Mouse (Mus musculus): ENCODE measurements around the gene Tmbim1. TPM values are rescaled to one million over a fixed set of nuclear protein-coding genes. Genes with fewer than 3 reads are reported as not detected.

The Tmbim1 gene
- polyA plus RNA-seq, 1 experiment from 2014 or later = 18.1 TPM

- Histone ChIP-seq H3K4me1 (ENCODE audit: control insufficient read depth, insufficient read depth, low read length) (no peaks in the 10 kb centered on the region), H3K4me2 (replicated peaks; ENCODE audit: low read depth, low read length) (no peak overlapping the region), H3K9me3 (ENCODE audit: control insufficient read depth, low read length) (no peaks in the 10 kb centered on the region), H3K36me3 (ENCODE audit: control insufficient read depth, insufficient read depth, low read length) (no peaks in the 10 kb centered on the region), H3K4me3 (ENCODE audit: low read length) (no peak overlapping the region), H3K27me3 (ENCODE audit: control insufficient read depth, insufficient read depth, low read length) (no peaks in the 10 kb centered on the region), H3K9ac (ENCODE audit: low read depth, low read length) (no peak overlapping the region), H3K27ac (ENCODE audit: low read depth, low read length) (no peak overlapping the region)
- WGBS = 4% methylated on average over 3 of the region's 3 CpGs
- ATAC-seq (ENCODE audit: low FRiP score, low TSS enrichment) = peak; percentile 56
Measured at GRCm38 (mm10) chr1:74313049-74313692, 7.7 kb upstream of the Tmbim1 start.

GRCm38 (mm10) chr1:74309767-74310166 is 4.3 kb upstream of the Tmbim1 start:
- H3K9ac ChIP-seq (ENCODE audit: low read depth, low read length) = no peak overlapping the region
- no peaks in the 10 kb centered on the region for H3K4me1 ChIP-seq (ENCODE audit: control insufficient read depth, insufficient read depth, low read length)
- H3K27me3 ChIP-seq (ENCODE audit: control insufficient read depth, insufficient read depth, low read length) = no peaks in the 10 kb centered on the region
- 24% methylated on average over 3 of the region's 3 CpGs for WGBS
- H3K9me3 ChIP-seq (ENCODE audit: control insufficient read depth, low read length) = no peaks in the 10 kb centered on the region
- no peak overlapping the region for H3K4me2 ChIP-seq (replicated peaks; ENCODE audit: low read depth, low read length)
- H3K4me3 ChIP-seq (ENCODE audit: low read length) = no peak overlapping the region
- no peak overlapping the region for H3K27ac ChIP-seq (ENCODE audit: low read depth, low read length)
- ATAC-seq (ENCODE audit: low FRiP score, low TSS enrichment) = no peak
- H3K36me3 ChIP-seq (ENCODE audit: control insufficient read depth, insufficient read depth, low read length) = no peaks in the 10 kb centered on the region

GRCm38 (mm10) chr1:74308001-74308964 is 2.9 kb upstream of the Tmbim1 start:
- Histone ChIP-seq H3K4me1 (ENCODE audit: control insufficient read depth, insufficient read depth, low read length) (no peaks in the 10 kb centered on the region), H3K4me3 (ENCODE audit: low read length) (no peak overlapping the region), H3K4me2 (replicated peaks; ENCODE audit: low read depth, low read length) (no peak overlapping the region), H3K9me3 (ENCODE audit: control insufficient read depth, low read length) (no peaks in the 10 kb centered on the region), H3K9ac (ENCODE audit: low read depth, low read length) (no peak overlapping the region), H3K27me3 (ENCODE audit: control insufficient read depth, insufficient read depth, low read length) (no peaks in the 10 kb centered on the region), H3K36me3 (ENCODE audit: control insufficient read depth, insufficient read depth, low read length) (no peaks in the 10 kb centered on the region), H3K27ac (ENCODE audit: low read depth, low read length) (no peak overlapping the region)
- no peak for ATAC-seq (ENCODE audit: low FRiP score, low TSS enrichment)
- WGBS = 65% methylated on average over 10 of the region's 10 CpGs

GRCm38 (mm10) chr1:74307146-74307545 is 1.7 kb upstream of the Tmbim1 start:
- Histone ChIP-seq H3K27ac (ENCODE audit: low read depth, low read length) (no peak overlapping the region), H3K4me2 (replicated peaks; ENCODE audit: low read depth, low read length) (no peak overlapping the region), H3K27me3 (ENCODE audit: control insufficient read depth, insufficient read depth, low read length) (no peaks in the 10 kb centered on the region), H3K9me3 (ENCODE audit: control insufficient read depth, low read length) (no peaks in the 10 kb centered on the region), H3K9ac (ENCODE audit: low read depth, low read length) (no peak overlapping the region), H3K36me3 (ENCODE audit: control insufficient read depth, insufficient read depth, low read length) (no peaks in the 10 kb centered on the region), H3K4me1 (ENCODE audit: control insufficient read depth, insufficient read depth, low read length) (peaks cover 6% of the 10 kb centered on the region), H3K4me3 (ENCODE audit: low read length) (no peak overlapping the region)
- 95% methylated on average over 1 of the region's 1 CpGs for WGBS
- ATAC-seq (ENCODE audit: low FRiP score, low TSS enrichment) = no peak

GRCm38 (mm10) chr1:74304946-74305345 is 476 bp downstream of the Tmbim1 start:
- H3K27ac ChIP-seq (ENCODE audit: low read depth, low read length) = no peak overlapping the region
- 68% methylated on average over 4 of the region's 4 CpGs for WGBS
- peaks cover 6% of the 10 kb centered on the region for H3K4me1 ChIP-seq (ENCODE audit: control insufficient read depth, insufficient read depth, low read length)
- H3K4me2 ChIP-seq (replicated peaks; ENCODE audit: low read depth, low read length) = no peak overlapping the region
- ATAC-seq (ENCODE audit: low FRiP score, low TSS enrichment) = no peak
- H3K27me3 ChIP-seq (ENCODE audit: control insufficient read depth, insufficient read depth, low read length) = no peaks in the 10 kb centered on the region
- no peaks in the 10 kb centered on the region for H3K36me3 ChIP-seq (ENCODE audit: control insufficient read depth, insufficient read depth, low read length)
- no peaks in the 10 kb centered on the region for H3K9me3 ChIP-seq (ENCODE audit: control insufficient read depth, low read length)
- H3K4me3 ChIP-seq (ENCODE audit: low read length) = no peak overlapping the region
- no peak overlapping the region for H3K9ac ChIP-seq (ENCODE audit: low read depth, low read length)

GRCm38 (mm10) chr1:74304339-74304790 is 1.1 kb downstream of the Tmbim1 start:
- Histone ChIP-seq H3K27me3 (ENCODE audit: control insufficient read depth, insufficient read depth, low read length) (no peaks in the 10 kb centered on the region), H3K4me1 (ENCODE audit: control insufficient read depth, insufficient read depth, low read length) (peaks cover 7% of the 10 kb centered on the region), H3K27ac (ENCODE audit: low read depth, low read length) (peak overlapping the region; percentile 86), H3K9ac (ENCODE audit: low read depth, low read length) (peak overlapping the region; percentile 79), H3K36me3 (ENCODE audit: control insufficient read depth, insufficient read depth, low read length) (no peaks in the 10 kb centered on the region), H3K4me3 (ENCODE audit: low read length) (peak overlapping the region; percentile 70), H3K4me2 (replicated peaks; ENCODE audit: low read depth, low read length) (peak overlapping the region; percentile 81), H3K9me3 (ENCODE audit: control insufficient read depth, low read length) (no peaks in the 10 kb centered on the region)
- WGBS = 3% methylated on average over 12 of the region's 12 CpGs
- no peak for ATAC-seq (ENCODE audit: low FRiP score, low TSS enrichment)

- peak overlapping the region; percentile 70 for H3K4me3 ChIP-seq (ENCODE audit: low read length)
- ATAC-seq (ENCODE audit: low FRiP score, low TSS enrichment) = peak; percentile 94
- no peaks in the 10 kb centered on the region for H3K36me3 ChIP-seq (ENCODE audit: control insufficient read depth, insufficient read depth, low read length)
- peak overlapping the region; percentile 81 for H3K4me2 ChIP-seq (replicated peaks; ENCODE audit: low read depth, low read length)
- H3K9ac ChIP-seq (ENCODE audit: low read depth, low read length) = peak overlapping the region; percentile 79
- under 1% methylated on average over 56 of the region's 56 CpGs for WGBS
- peaks cover 10% of the 10 kb centered on the region for H3K4me1 ChIP-seq (ENCODE audit: control insufficient read depth, insufficient read depth, low read length)
- peak overlapping the region; percentile 86 for H3K27ac ChIP-seq (ENCODE audit: low read depth, low read length)
- no peaks in the 10 kb centered on the region for H3K9me3 ChIP-seq (ENCODE audit: control insufficient read depth, low read length)
- no peaks in the 10 kb centered on the region for H3K27me3 ChIP-seq (ENCODE audit: control insufficient read depth, insufficient read depth, low read length)
Measured at GRCm38 (mm10) chr1:74303509-74304338, 1.7 kb downstream of the Tmbim1 start.

- 59% methylated on average over 2 of the region's 2 CpGs for WGBS
- H3K9ac ChIP-seq (ENCODE audit: low read depth, low read length) = peak overlapping the region; percentile 79; the same call in 1 of the 2 replicates
- no peaks in the 10 kb centered on the region for H3K9me3 ChIP-seq (ENCODE audit: control insufficient read depth, low read length)
- no peak for ATAC-seq (ENCODE audit: low FRiP score, low TSS enrichment)
- H3K4me2 ChIP-seq (replicated peaks; ENCODE audit: low read depth, low read length) = peak overlapping the region; percentile 81; the same call in 1 of the 2 replicates
- no peaks in the 10 kb centered on the region for H3K36me3 ChIP-seq (ENCODE audit: control insufficient read depth, insufficient read depth, low read length)
- H3K4me3 ChIP-seq (ENCODE audit: low read length) = peak overlapping the region; percentile 70; the same call in 1 of the 2 replicates
- H3K27me3 ChIP-seq (ENCODE audit: control insufficient read depth, insufficient read depth, low read length) = no peaks in the 10 kb centered on the region
- H3K27ac ChIP-seq (ENCODE audit: low read depth, low read length) = no peak overlapping the region
- H3K4me1 ChIP-seq (ENCODE audit: control insufficient read depth, insufficient read depth, low read length) = peaks cover 13% of the 10 kb centered on the region
Measured at GRCm38 (mm10) chr1:74302835-74303234, 2.6 kb downstream of the Tmbim1 start.

Measured in kidney, embryonic 14.5 days (tissue).